Mouse (Mus musculus) hindbrain, embryonic 11.5 days (tissue): ENCODE data around the gene Rftn1. TPM values are rescaled to one million over a fixed set of nuclear protein-coding genes. Genes with fewer than 3 reads are reported as not detected.

Source experiments
- ATAC-seq: fragments of 200-750 bp; cut with Nextera tagmentation; 2 replicates; pipeline ENCODE4 v1.8.0; 2017; ENCODE audit warnings: mild to moderate bottlenecking, moderate TSS enrichment, moderate library complexity; ENCODE audit not compliant: low FRiP score
- DNase-seq: peaks from one replicate; pipeline ENCODE4 v3.0.0-alpha.2; 2015; ENCODE audit warnings: low spot score
- H3K27ac ChIP-seq: fragments of 300-500 bp; sonication (generic); 2 replicates; pipeline ENCODE4 v1.5.1; 2014; ENCODE audit warnings: mild to moderate bottlenecking, low read depth, low read length
- H3K27me3 ChIP-seq: fragments of 300-500 bp; sonication (generic); 2 replicates; pipeline ENCODE4 v1.6.1; 2014; ENCODE audit warnings: mild to moderate bottlenecking, low read length, moderate library complexity, mixed read lengths; ENCODE audit not compliant: control insufficient read depth, insufficient read depth
- H3K36me3 ChIP-seq: fragments of 300-500 bp; sonication (generic); 2 replicates; pipeline ENCODE4 v1.6.1; 2014; ENCODE audit warnings: mild to moderate bottlenecking, low read length, moderate library complexity, mixed read lengths; ENCODE audit not compliant: control insufficient read depth, insufficient read depth
- H3K4me1 ChIP-seq: fragments of 300-500 bp; sonication (generic); replicated peaks from 2 replicates; pipeline ENCODE4 v1.6.1; 2014; ENCODE audit warnings: low read length, mixed read lengths; ENCODE audit not compliant: control insufficient read depth, insufficient read depth
- H3K4me2 ChIP-seq: fragments of 300-500 bp; sonication (generic); replicated peaks from 2 replicates; pipeline ENCODE4 v1.6.1; 2014; ENCODE audit warnings: mild to moderate bottlenecking, low read depth, low read length
- H3K4me3 ChIP-seq: fragments of 300-500 bp; sonication (generic); 2 replicates; pipeline ENCODE4 v1.5.1; 2014; ENCODE audit warnings: low read depth, low read length
- H3K9ac ChIP-seq: fragments of 300-500 bp; sonication (generic); 2 replicates; pipeline ENCODE4 v1.6.1; 2014; ENCODE audit warnings: low read depth, low read length
- H3K9me3 ChIP-seq: fragments of 300-500 bp; sonication (generic); 2 replicates; pipeline ENCODE4 v1.6.1; 2016; ENCODE audit warnings: low read length; ENCODE audit not compliant: control insufficient read depth
- WGBS: fragments of 180-500 bp; shearing (Covaris S2); extraction: QIAGEN DNeasy Blood & Tissue Kit; methylation state at CpG from one replicate; pipeline ENCODE4 v1.1.7; 2014; 5-methylcytosine and 5-hydroxymethylcytosine counted together
- polyA plus RNA-seq: library from polyadenylated mRNA; unstranded; fragments of >200 nt; fragmentation: Nextera tagmentation; extraction: Ambion mirVana; gene quantifications from 2 replicates; pipeline ENCODE4 v1.2.1, GENCODE M21; 2014

Rftn1 gene
- polyA plus RNA-seq, 1 experiment from 2014 or later, result 5.6 TPM

- no peaks in the 10 kb centered on the region for H3K9me3 ChIP-seq
- no peak overlapping the region for H3K9ac ChIP-seq
- H3K36me3 ChIP-seq, result no peaks in the 10 kb centered on the region
- peaks cover 28% of the 10 kb centered on the region for H3K27me3 ChIP-seq
- H3K4me1 ChIP-seq, result peaks cover 7% of the 10 kb centered on the region; the same call in 1 of the 2 replicates
- H3K4me3 ChIP-seq, result no peak overlapping the region
- DNase-seq (no peak), ATAC-seq (no peak)
- H3K27ac ChIP-seq, result no peak overlapping the region
- no peak overlapping the region for H3K4me2 ChIP-seq
- WGBS, result 79% methylated on average over 3 of the region's 3 CpGs
These were observed 4.1 kb upstream of the Rftn1 start for GRCm38 (mm10) chr17:50194541-50194940.

- no peaks in the 10 kb centered on the region for H3K36me3 ChIP-seq
- H3K27me3 ChIP-seq, result peaks cover 29% of the 10 kb centered on the region
- WGBS, result 53% methylated on average over 3 of the region's 3 CpGs
- DNase-seq (peak; percentile 19), ATAC-seq (no peak)
- no peak overlapping the region for H3K27ac ChIP-seq
- no peak overlapping the region for H3K4me3 ChIP-seq
- H3K9me3 ChIP-seq, result no peaks in the 10 kb centered on the region
- no peak overlapping the region for H3K9ac ChIP-seq
- H3K4me2 ChIP-seq, result no peak overlapping the region
- H3K4me1 ChIP-seq, result peaks cover 7% of the 10 kb centered on the region; the same call in 1 of the 2 replicates
These were observed 3.2 kb upstream of the Rftn1 start for GRCm38 (mm10) chr17:50193653-50194052.

GRCm38 (mm10) chr17:50192376-50192940 lies 2.0 kb upstream of the Rftn1 start:
- Histone ChIP-seq H3K4me2 (no peak overlapping the region), H3K36me3 (no peaks in the 10 kb centered on the region), H3K27me3 (peaks cover 29% of the 10 kb centered on the region), H3K4me1 (peaks cover 7% of the 10 kb centered on the region; the same call in 1 of the 2 replicates), H3K9ac (no peak overlapping the region), H3K27ac (no peak overlapping the region), H3K9me3 (no peaks in the 10 kb centered on the region), H3K4me3 (no peak overlapping the region)
- DNase-seq, result peak; percentile 18
- ATAC-seq, result no peak
- WGBS, result 28% methylated on average over 10 of the region's 10 CpGs

- Histone ChIP-seq H3K4me3 (no peak overlapping the region), H3K4me1 (peaks cover 7% of the 10 kb centered on the region; the same call in 1 of the 2 replicates), H3K27me3 (peaks cover 29% of the 10 kb centered on the region), H3K4me2 (no peak overlapping the region), H3K27ac (no peak overlapping the region), H3K36me3 (no peaks in the 10 kb centered on the region), H3K9me3 (no peaks in the 10 kb centered on the region), H3K9ac (no peak overlapping the region)
- peak; percentile 9 for DNase-seq
- 48% methylated on average over 9 of the region's 9 CpGs for WGBS
- no peak for ATAC-seq
These were observed 964 bp upstream of the Rftn1 start for GRCm38 (mm10) chr17:50191318-50191957.

GRCm38 (mm10) chr17:50189381-50190012 lies 977 bp downstream of the Rftn1 start:
- Histone ChIP-seq H3K9ac (peak overlapping the region; percentile 53; the same call in 1 of the 2 replicates), H3K27ac (no peak overlapping the region), H3K4me2 (peak overlapping the region; percentile 100), H3K4me3 (peak overlapping the region; percentile 57), H3K9me3 (no peaks in the 10 kb centered on the region), H3K36me3 (no peaks in the 10 kb centered on the region), H3K4me1 (peaks cover 7% of the 10 kb centered on the region; the same call in 1 of the 2 replicates), H3K27me3 (peaks cover 25% of the 10 kb centered on the region)
- peak; percentile 60 for ATAC-seq
- WGBS, result 0% methylated on average over 22 of the region's 24 CpGs
- DNase-seq, result peak; percentile 77

GRCm38 (mm10) chr17:50188662-50189345 lies 1.7 kb downstream of the Rftn1 start:
- Histone ChIP-seq H3K9ac (no peak overlapping the region), H3K27me3 (peaks cover 25% of the 10 kb centered on the region), H3K9me3 (no peaks in the 10 kb centered on the region), H3K36me3 (no peaks in the 10 kb centered on the region), H3K4me3 (no peak overlapping the region; the same call in 1 of the 2 replicates), H3K4me2 (no peak overlapping the region), H3K4me1 (peaks cover 7% of the 10 kb centered on the region; the same call in 1 of the 2 replicates), H3K27ac (no peak overlapping the region)
- 71% methylated on average over 12 of the region's 12 CpGs for whole genome bisulfite sequencing
- DNase-seq (no peak), ATAC-seq (peak; percentile 21; the same call in 1 of the 2 replicates)

GRCm38 (mm10) chr17:50185616-50186015 lies 4.9 kb downstream of the Rftn1 start:
- H3K27me3 ChIP-seq, result peaks cover 12% of the 10 kb centered on the region
- no peak overlapping the region for H3K9ac ChIP-seq
- no peaks in the 10 kb centered on the region for H3K9me3 ChIP-seq
- ATAC-seq, result no peak
- H3K36me3 ChIP-seq, result no peaks in the 10 kb centered on the region
- H3K4me3 ChIP-seq, result no peak overlapping the region
- 90% methylated on average over 5 of the region's 5 CpGs for WGBS
- no peak for DNase-seq
- H3K4me1 ChIP-seq, result peaks cover 5% of the 10 kb centered on the region; the same call in 1 of the 2 replicates
- H3K27ac ChIP-seq, result no peak overlapping the region
- H3K4me2 ChIP-seq, result no peak overlapping the region

GRCm38 (mm10) chr17:50185083-50185482 lies 5.4 kb downstream of the Rftn1 start:
- H3K27me3 ChIP-seq, result peaks cover 7% of the 10 kb centered on the region
- no peak for DNase-seq
- no peaks in the 10 kb centered on the region for H3K36me3 ChIP-seq
- H3K27ac ChIP-seq, result no peak overlapping the region
- no peak for ATAC-seq
- WGBS, result 86% methylated on average over 4 of the region's 4 CpGs
- H3K4me1 ChIP-seq, result peaks cover 5% of the 10 kb centered on the region; the same call in 1 of the 2 replicates
- no peak overlapping the region for H3K4me2 ChIP-seq
- no peaks in the 10 kb centered on the region for H3K9me3 ChIP-seq
- no peak overlapping the region for H3K9ac ChIP-seq
- H3K4me3 ChIP-seq, result no peak overlapping the region
